Mouse (Mus musculus) kidney, adult 2 months (tissue): Measurements from ENCODE around the gene E130208F15Rik.

ENCODE experiments used
- CTCF ChIP-seq: fragments of 200-500 bp; conservative IDR thresholded peaks from 2 replicates; pipeline ENCODE4 v1.5.1; 2011; ENCODE audit warnings: low read depth, mild to moderate bottlenecking, control low read depth, low read length, moderate library complexity, mixed read lengths; ENCODE audit not compliant: insufficient read depth, insufficient read length
- POLR2A ChIP-seq: fragments of 200-500 bp; IDR thresholded peaks from one replicate; pipeline ENCODE4 v1.6.1; 2011; ENCODE audit warnings: low read depth, low read length, control low read depth

- TF ChIP-seq CTCF (peak; percentile 72), POLR2A (no peak)
Measured at GRCm38 (mm10) chr7:30300914-30301313, 20.6 kb upstream of the E130208F15Rik start.
